Mouse (Mus musculus): ENCODE measurements around the gene Acot6. TPM values are rescaled to one million over a fixed set of nuclear protein-coding genes. Genes with fewer than 3 reads are reported as not detected.

Gene Acot6
- polyA plus RNA-seq, 2 experiments = 2.2 to 4.0 TPM

GRCm38 (mm10) chr12:84101493-84101845 lies 1.0 kb downstream of the Acot6 start:
- Histone ChIP-seq H3K9ac (ENCODE audit: low read depth, low read length, severe bottlenecking) (peak overlapping the region; percentile 68), H3K4me3 (replicated peaks; ENCODE audit: low read length) (peak overlapping the region; percentile 49), H3K4me1 (ENCODE audit: control insufficient read depth, insufficient read depth, low read length) (no peaks in the 10 kb centered on the region), H3K27ac (replicated peaks; ENCODE audit: low read depth, low read length) (no peak overlapping the region), H3K36me3 (ENCODE audit: control insufficient read depth, insufficient read depth, low read length) (no peaks in the 10 kb centered on the region), H3K4me2 (replicated peaks; ENCODE audit: low read depth, low read length, severe bottlenecking) (peak overlapping the region; percentile 66), H3K9me3 (ENCODE audit: control insufficient read depth, low read length) (no peaks in the 10 kb centered on the region), H3K27me3 (ENCODE audit: control insufficient read depth, insufficient read depth, low read length) (no peaks in the 10 kb centered on the region)
- WGBS = 47% methylated on average over 2 of the region's 2 CpGs
- ATAC-seq (ENCODE audit: low FRiP score, low read depth) (no peak), DNase-seq (ENCODE audit: low spot score) (no peak)
- TF ChIP-seq POLR2A (IDR thresholded peaks at IDR 0.05; ENCODE audit: borderline replicate concordance, extremely low read depth, insufficient read depth, insufficient read length) = no peak

GRCm38 (mm10) chr12:84107012-84107411 lies 6.6 kb downstream of the Acot6 start:
- WGBS = 72% methylated on average over 3 of the region's 3 CpGs
- Histone ChIP-seq H3K4me3 (replicated peaks; ENCODE audit: low read length) (no peak overlapping the region), H3K27me3 (ENCODE audit: control insufficient read depth, insufficient read depth, low read length) (no peaks in the 10 kb centered on the region), H3K4me1 (ENCODE audit: control insufficient read depth, insufficient read depth, low read length) (no peaks in the 10 kb centered on the region), H3K9ac (ENCODE audit: low read depth, low read length, severe bottlenecking) (no peak overlapping the region), H3K4me2 (replicated peaks; ENCODE audit: low read depth, low read length, severe bottlenecking) (no peak overlapping the region), H3K27ac (replicated peaks; ENCODE audit: low read depth, low read length) (no peak overlapping the region), H3K9me3 (ENCODE audit: control insufficient read depth, low read length) (no peaks in the 10 kb centered on the region), H3K36me3 (ENCODE audit: control insufficient read depth, insufficient read depth, low read length) (no peaks in the 10 kb centered on the region)
- TF ChIP-seq POLR2A (IDR thresholded peaks at IDR 0.05; ENCODE audit: borderline replicate concordance, extremely low read depth, insufficient read depth, insufficient read length) = no peak
- ATAC-seq (ENCODE audit: low FRiP score, low read depth) (no peak), DNase-seq (ENCODE audit: low spot score) (no peak)

GRCm38 (mm10) chr12:84107692-84108091 lies 7.2 kb downstream of the Acot6 start:
- no peak for TF ChIP-seq POLR2A (IDR thresholded peaks at IDR 0.05; ENCODE audit: borderline replicate concordance, extremely low read depth, insufficient read depth, insufficient read length)

GRCm38 (mm10) chr12:84109924-84110323 lies 9.5 kb downstream of the Acot6 start:
- WGBS = 69% methylated on average over 1 of the region's 1 CpGs
- no peak for ATAC-seq (ENCODE audit: low FRiP score, low read depth)
- TF ChIP-seq POLR2A (IDR thresholded peaks at IDR 0.05; ENCODE audit: borderline replicate concordance, extremely low read depth, insufficient read depth, insufficient read length) = no peak
- no peaks in the 10 kb centered on the region for H3K36me3 ChIP-seq (ENCODE audit: control insufficient read depth, insufficient read depth, low read length)
- no peak overlapping the region for H3K9ac ChIP-seq (ENCODE audit: low read depth, low read length, severe bottlenecking)
- H3K4me2 ChIP-seq (replicated peaks; ENCODE audit: low read depth, low read length, severe bottlenecking) = no peak overlapping the region
- no peaks in the 10 kb centered on the region for H3K27me3 ChIP-seq (ENCODE audit: control insufficient read depth, insufficient read depth, low read length)
- no peak overlapping the region for H3K4me3 ChIP-seq (replicated peaks; ENCODE audit: low read length)
- H3K27ac ChIP-seq (replicated peaks; ENCODE audit: low read depth, low read length) = no peak overlapping the region
- peaks cover 4% of the 10 kb centered on the region for H3K4me1 ChIP-seq (ENCODE audit: control insufficient read depth, insufficient read depth, low read length)
- DNase-seq (ENCODE audit: low spot score) = no peak
- H3K9me3 ChIP-seq (ENCODE audit: control insufficient read depth, low read length) = no peaks in the 10 kb centered on the region

More at GRCm38 (mm10) chr12:84107692-84108091, 7.2 kb downstream of the Acot6 start:
- no peak overlapping the region for H3K27ac ChIP-seq (replicated peaks; ENCODE audit: low read depth, low read length)
- H3K4me3 ChIP-seq (replicated peaks; ENCODE audit: low read length) = no peak overlapping the region
- H3K9me3 ChIP-seq (ENCODE audit: control insufficient read depth, low read length) = no peaks in the 10 kb centered on the region
- no peaks in the 10 kb centered on the region for H3K36me3 ChIP-seq (ENCODE audit: control insufficient read depth, insufficient read depth, low read length)
- ATAC-seq (ENCODE audit: low FRiP score, low read depth) (no peak), DNase-seq (ENCODE audit: low spot score) (no peak)
- H3K27me3 ChIP-seq (ENCODE audit: control insufficient read depth, insufficient read depth, low read length) = no peaks in the 10 kb centered on the region
- no peak overlapping the region for H3K4me2 ChIP-seq (replicated peaks; ENCODE audit: low read depth, low read length, severe bottlenecking)
- H3K9ac ChIP-seq (ENCODE audit: low read depth, low read length, severe bottlenecking) = no peak overlapping the region
- H3K4me1 ChIP-seq (ENCODE audit: control insufficient read depth, insufficient read depth, low read length) = no peaks in the 10 kb centered on the region
- 67% methylated on average over 1 of the region's 1 CpGs for WGBS

GRCm38 (mm10) chr12:84110814-84111213 lies 10.4 kb downstream of the Acot6 start:
- no peak overlapping the region for H3K4me3 ChIP-seq (replicated peaks; ENCODE audit: low read length)
- no peaks in the 10 kb centered on the region for H3K9me3 ChIP-seq (ENCODE audit: control insufficient read depth, low read length)
- no peak for TF ChIP-seq POLR2A (IDR thresholded peaks at IDR 0.05; ENCODE audit: borderline replicate concordance, extremely low read depth, insufficient read depth, insufficient read length)
- DNase-seq (ENCODE audit: low spot score) (no peak), ATAC-seq (ENCODE audit: low FRiP score, low read depth) (no peak)
- H3K36me3 ChIP-seq (ENCODE audit: control insufficient read depth, insufficient read depth, low read length) = no peaks in the 10 kb centered on the region
- no peaks in the 10 kb centered on the region for H3K27me3 ChIP-seq (ENCODE audit: control insufficient read depth, insufficient read depth, low read length)
- no peak overlapping the region for H3K9ac ChIP-seq (ENCODE audit: low read depth, low read length, severe bottlenecking)
- WGBS = 92% methylated on average over 4 of the region's 4 CpGs
- H3K27ac ChIP-seq (replicated peaks; ENCODE audit: low read depth, low read length) = no peak overlapping the region
- H3K4me1 ChIP-seq (ENCODE audit: control insufficient read depth, insufficient read depth, low read length) = peaks cover 6% of the 10 kb centered on the region
- no peak overlapping the region for H3K4me2 ChIP-seq (replicated peaks; ENCODE audit: low read depth, low read length, severe bottlenecking)

GRCm38 (mm10) chr12:84113676-84114075 lies 13.2 kb downstream of the Acot6 start:
- Histone ChIP-seq H3K9ac (ENCODE audit: low read depth, low read length, severe bottlenecking) (no peak overlapping the region), H3K36me3 (ENCODE audit: control insufficient read depth, insufficient read depth, low read length) (no peaks in the 10 kb centered on the region), H3K4me1 (ENCODE audit: control insufficient read depth, insufficient read depth, low read length) (peaks cover 6% of the 10 kb centered on the region), H3K4me2 (replicated peaks; ENCODE audit: low read depth, low read length, severe bottlenecking) (peak overlapping the region; percentile 61), H3K9me3 (ENCODE audit: control insufficient read depth, low read length) (no peaks in the 10 kb centered on the region), H3K4me3 (replicated peaks; ENCODE audit: low read length) (peak overlapping the region; percentile 79), H3K27me3 (ENCODE audit: control insufficient read depth, insufficient read depth, low read length) (no peaks in the 10 kb centered on the region), H3K27ac (replicated peaks; ENCODE audit: low read depth, low read length) (no peak overlapping the region)
- no peak for TF ChIP-seq POLR2A (IDR thresholded peaks at IDR 0.05; ENCODE audit: borderline replicate concordance, extremely low read depth, insufficient read depth, insufficient read length)
- 50% methylated on average over 6 of the region's 6 CpGs for WGBS
- DNase-seq (ENCODE audit: low spot score) (no peak), ATAC-seq (ENCODE audit: low FRiP score, low read depth) (no peak)
